Mouse (Mus musculus) MEL (cell line): ENCODE results near the gene Mxra8. TPM values are rescaled to one million over a fixed set of nuclear protein-coding genes. Genes with fewer than 3 reads are reported as not detected.

Experiments used
- DNase-seq: peaks from one replicate; pipeline ENCODE4 v3.0.0; 2011; ENCODE audit warnings: low read depth, low spot score
- H3K27ac ChIP-seq: 2 replicates; pipeline ENCODE4 v1.5.1; 2012; ENCODE audit warnings: low read depth, mild to moderate bottlenecking, control low read depth, low read length, moderate library complexity; ENCODE audit not compliant: control insufficient read depth
- H3K27me3 ChIP-seq, 2 experiments: fragments of 150-350 bp in 1 of 2; sonication (generic) in 1 of 2; 2 replicates each; pipeline ENCODE4 v1.6.1; 2012; ENCODE audit warnings: low read length in 2 of 2, mild to moderate bottlenecking in 2 of 2, improper control_type of control experiment in 1 of 2, moderate library complexity in 1 of 2; ENCODE audit not compliant: insufficient read depth in 2 of 2, control insufficient read depth in 1 of 2
- H3K36me3 ChIP-seq, 2 experiments: 2 replicates each; pipeline ENCODE4 v1.6.1; 2012 to 2014; ENCODE audit warnings: low read length in 2 of 2, improper control_type of control experiment in 1 of 2, inconsistent platforms in 1 of 2, mild to moderate bottlenecking in 1 of 2; ENCODE audit not compliant: insufficient read depth in 2 of 2, control insufficient read depth in 1 of 2
- H3K4me1 ChIP-seq, 2 experiments: fragments of 150-350 bp in 1 of 2; sonication (generic) in 1 of 2; 2 replicates each; pipeline ENCODE4 v1.6.1; 2012; ENCODE audit warnings: low read length in 2 of 2, improper control_type of control experiment in 1 of 2, mild to moderate bottlenecking in 1 of 2; ENCODE audit not compliant: insufficient read depth in 2 of 2, control insufficient read depth in 1 of 2
- H3K4me3 ChIP-seq, 2 experiments: fragments of 150-350 bp in 1 of 2; sonication (generic) in 1 of 2; 2 replicates each; pipeline ENCODE4 v1.5.1; 2012; ENCODE audit warnings: low read depth in 2 of 2, low read length in 2 of 2, mild to moderate bottlenecking in 2 of 2, moderate library complexity in 2 of 2, control low read depth in 1 of 2, improper control_type of control experiment in 1 of 2; ENCODE audit not compliant: control insufficient read depth in 1 of 2, insufficient read depth in 1 of 2
- H3K79me2 ChIP-seq: 2 replicates; pipeline ENCODE4 v1.6.1; 2012; ENCODE audit warnings: mild to moderate bottlenecking, low read length, moderate library complexity; ENCODE audit not compliant: control insufficient read depth, poor library complexity, insufficient read depth
- H3K9ac ChIP-seq: 2 replicates; pipeline ENCODE4 v1.6.1; 2012; ENCODE audit warnings: low read depth, mild to moderate bottlenecking, control low read depth, low read length, moderate library complexity; ENCODE audit not compliant: control insufficient read depth, poor library complexity, severe bottlenecking
- H3K9me3 ChIP-seq: fragments of 150-350 bp; sonication (generic); replicated peaks from 2 replicates; pipeline ENCODE4 v1.6.1; 2012; ENCODE audit warnings: mild to moderate bottlenecking, low read length, improper control_type of control experiment, moderate library complexity; ENCODE audit not compliant: insufficient read depth
- CHD1 ChIP-seq: IDR thresholded peaks from 2 replicates; pipeline ENCODE4 v1.6.1; 2012; ENCODE audit warnings: low read depth, mild to moderate bottlenecking, inconsistent platforms, low read length, improper control_type of control experiment
- CTCF ChIP-seq, 3 experiments: IDR thresholded peaks in 2 of 3; conservative IDR thresholded peaks in 1 of 3; 2 replicates each; pipeline ENCODE4 v1.5.1; 2011 to 2012; ENCODE audit warnings: low read length in 3 of 3, low read depth in 2 of 3, mild to moderate bottlenecking in 2 of 3, improper control_type of control experiment in 1 of 3, inconsistent platforms in 1 of 3, mixed read lengths in 1 of 3, moderate library complexity in 1 of 3; ENCODE audit not compliant: control insufficient read depth in 1 of 3, insufficient read depth in 1 of 3, poor library complexity in 1 of 3, severe bottlenecking in 1 of 3
- ELF1 ChIP-seq: IDR thresholded peaks from 2 replicates; pipeline ENCODE4 v1.6.1; 2014; ENCODE audit warnings: low read depth, mild to moderate bottlenecking, inconsistent platforms, low read length, improper control_type of control experiment, moderate library complexity
- GABPA ChIP-seq: IDR thresholded peaks from 2 replicates; pipeline ENCODE4 v1.6.1; 2012; ENCODE audit warnings: low read depth, mild to moderate bottlenecking, inconsistent platforms, low read length, improper control_type of control experiment, moderate library complexity
- GATA1 ChIP-seq: IDR thresholded peaks from 2 replicates; pipeline ENCODE4 v1.6.1; 2011; ENCODE audit warnings: low read depth, low read length, improper control_type of control experiment
- JUND ChIP-seq: IDR thresholded peaks from 2 replicates; pipeline ENCODE4 v1.6.1; 2011; ENCODE audit warnings: low read depth, mild to moderate bottlenecking, improper control_type of control experiment, low read length
- MAFK ChIP-seq: IDR thresholded peaks from 2 replicates; pipeline ENCODE4 v1.6.1; 2011; ENCODE audit warnings: low read depth, mild to moderate bottlenecking, low read length, improper control_type of control experiment, borderline replicate concordance
- MAX ChIP-seq: IDR thresholded peaks from 2 replicates; pipeline ENCODE4 v1.6.1; 2011; ENCODE audit warnings: low read length, improper control_type of control experiment
- MAZ ChIP-seq: IDR thresholded peaks from 2 replicates; pipeline ENCODE4 v1.6.1; 2012; ENCODE audit warnings: low read depth, mild to moderate bottlenecking, inconsistent platforms, low read length, improper control_type of control experiment
- MXI1 ChIP-seq: IDR thresholded peaks from 2 replicates; pipeline ENCODE4 v1.6.1; 2011; ENCODE audit warnings: mild to moderate bottlenecking, low read depth, low read length, improper control_type of control experiment
- MYC ChIP-seq: IDR thresholded peaks from 2 replicates; pipeline ENCODE4 v1.6.1; 2011; ENCODE audit warnings: low read depth, mild to moderate bottlenecking, low read length, improper control_type of control experiment, moderate library complexity
- NELFE ChIP-seq: IDR thresholded peaks from 2 replicates; pipeline ENCODE4 v1.6.1; 2011; ENCODE audit warnings: low read depth, low read length, improper control_type of control experiment
- POLR2A ChIP-seq, 2 experiments: IDR thresholded peaks; 2 replicates each; pipeline ENCODE4 v1.6.1; 2011 to 2012; ENCODE audit warnings: low read length in 2 of 2, mild to moderate bottlenecking in 2 of 2, control low read depth in 1 of 2, improper control_type of control experiment in 1 of 2, low read depth in 1 of 2, moderate library complexity in 1 of 2; ENCODE audit not compliant: control insufficient read depth in 1 of 2, insufficient read depth in 1 of 2, poor library complexity in 1 of 2
- POLR2AphosphoS2 ChIP-seq: IDR thresholded peaks from 2 replicates; pipeline ENCODE4 v1.6.1; 2011; ENCODE audit warnings: low read length, improper control_type of control experiment
- RCOR1 ChIP-seq: IDR thresholded peaks from 2 replicates; pipeline ENCODE4 v1.6.1; 2012; ENCODE audit warnings: low read depth, mild to moderate bottlenecking, inconsistent platforms, low read length, improper control_type of control experiment
- SIN3A ChIP-seq: IDR thresholded peaks from 2 replicates; pipeline ENCODE4 v1.6.1; 2012; ENCODE audit warnings: low read length, improper control_type of control experiment, inconsistent platforms
- SMC3 ChIP-seq: IDR thresholded peaks from 2 replicates; pipeline ENCODE4 v1.6.1; 2011; ENCODE audit warnings: low read depth, low read length, improper control_type of control experiment
- TBP ChIP-seq: IDR thresholded peaks from 2 replicates; pipeline ENCODE4 v1.8.0; 2011; ENCODE audit warnings: low read depth, low read length, improper control_type of control experiment
- TCF12 ChIP-seq: IDR thresholded peaks from 2 replicates; pipeline ENCODE4 v1.6.1; 2014; ENCODE audit warnings: low read depth, mild to moderate bottlenecking, inconsistent platforms, low read length, improper control_type of control experiment, moderate library complexity
- UBTF ChIP-seq: IDR thresholded peaks from 2 replicates; pipeline ENCODE4 v1.6.1; 2012; ENCODE audit warnings: low read depth, mild to moderate bottlenecking, inconsistent platforms, low read length, improper control_type of control experiment, moderate library complexity, borderline replicate concordance; ENCODE audit not compliant: insufficient read depth
- polyA plus RNA-seq, 2 experiments: library from polyadenylated mRNA; stranded (reverse) in 1 of 2; unstranded in 1 of 2; fragments of >175 nt in 1 of 2; fragments of >200 nt in 1 of 2; gene quantifications; 2 replicates each; pipeline versions ENCODE4 v1.2.1 to v1.2.4; 2012; ENCODE audit warnings: low replicate concordance in 2 of 2, low read depth in 1 of 2; ENCODE audit not compliant: insufficient read length in 2 of 2, insufficient read depth in 1 of 2, missing spikeins in 1 of 2
- total RNA-seq: library from RNA; depleted of rRNA; stranded (reverse); fragments of 300-350 nt; gene quantifications from 2 replicates; pipeline ENCODE4 v1.2.3, GENCODE M21; 2012

Gene Mxra8
- total and polyA plus RNA-seq, 3 experiments = 0.46 TPM; not detected in 2

DNA sequence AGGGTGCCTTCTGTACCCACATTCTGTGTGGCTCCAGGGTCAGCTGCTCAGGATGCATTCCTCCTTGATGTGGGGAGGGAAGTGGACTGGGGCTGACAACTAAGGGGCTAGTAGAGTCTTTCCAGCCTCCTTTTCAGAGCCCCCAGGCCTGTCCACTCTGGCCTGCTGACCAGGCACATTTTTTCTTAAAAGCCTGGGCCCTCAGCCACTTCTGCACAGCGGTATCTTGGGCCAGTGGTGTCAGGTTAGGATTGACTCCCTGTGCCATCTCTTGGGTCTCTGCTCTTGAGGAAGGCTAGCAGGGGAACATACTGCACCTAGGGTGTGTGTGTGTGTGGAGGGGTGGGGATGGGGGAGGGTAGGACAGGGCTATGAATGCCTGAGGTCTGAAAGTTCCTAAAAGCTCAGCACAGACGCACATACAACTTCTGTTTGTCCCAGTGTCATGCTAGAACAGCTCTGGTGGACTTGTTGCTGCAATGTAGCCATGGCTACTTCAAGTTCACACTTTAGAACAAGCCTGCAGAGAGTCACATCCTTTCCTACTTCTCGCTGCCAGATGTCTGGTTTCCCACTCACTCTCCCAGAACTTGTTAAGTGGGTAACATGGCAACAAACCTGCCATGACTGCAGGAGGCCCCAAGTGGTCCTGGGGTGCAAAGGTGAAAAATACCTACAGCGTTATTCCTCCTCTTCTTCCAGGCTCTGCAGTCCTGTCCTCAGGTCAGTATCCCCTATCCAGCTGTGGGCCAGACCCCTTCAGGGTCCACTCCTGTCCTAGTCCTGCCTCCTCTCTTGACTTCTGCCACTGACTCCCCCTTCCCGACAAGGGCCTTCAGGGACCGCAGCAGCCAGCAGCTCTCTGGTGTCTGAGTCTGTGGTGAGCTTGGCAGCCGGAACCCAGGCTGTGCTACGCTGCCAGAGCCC is 859 bp downstream of the Mxra8 start:
- Histone ChIP-seq H3K79me2 (peaks cover 2% of the 10 kb centered on the region; the same call in 1 of the 2 replicates), H3K4me3 (peak overlapping the region; percentile 78 to 91), H3K9me3 (no peaks in the 10 kb centered on the region), H3K36me3 (no peaks in the 10 kb centered on the region; a peak in 1 of 4 replicates), H3K4me1 (0 out of 4 replicates have a peak, but pooled peaks cover 0 to 3% of the 10 kb centered on the region in 2 experiments), H3K27me3 (no peaks in the 10 kb centered on the region), H3K9ac (peak overlapping the region; percentile 83), H3K27ac (peak overlapping the region; percentile 38; the same call in 1 of the 2 replicates)
- peak; percentile 52 for DNase-seq
- TF ChIP-seq CHD1 = no peak
- TF ChIP-seq MAX = 0 out of 2 replicates have a peak, but pooled peaks have one; percentile 13

- 0 out of 4 replicates have a peak, but pooled peaks cover 0 to 3% of the 10 kb centered on the region in 2 experiments for H3K4me1 ChIP-seq
Measured at GRCm38 (mm10) chr4:155841003-155841454, 1.5 kb downstream of the Mxra8 start.

DNA sequence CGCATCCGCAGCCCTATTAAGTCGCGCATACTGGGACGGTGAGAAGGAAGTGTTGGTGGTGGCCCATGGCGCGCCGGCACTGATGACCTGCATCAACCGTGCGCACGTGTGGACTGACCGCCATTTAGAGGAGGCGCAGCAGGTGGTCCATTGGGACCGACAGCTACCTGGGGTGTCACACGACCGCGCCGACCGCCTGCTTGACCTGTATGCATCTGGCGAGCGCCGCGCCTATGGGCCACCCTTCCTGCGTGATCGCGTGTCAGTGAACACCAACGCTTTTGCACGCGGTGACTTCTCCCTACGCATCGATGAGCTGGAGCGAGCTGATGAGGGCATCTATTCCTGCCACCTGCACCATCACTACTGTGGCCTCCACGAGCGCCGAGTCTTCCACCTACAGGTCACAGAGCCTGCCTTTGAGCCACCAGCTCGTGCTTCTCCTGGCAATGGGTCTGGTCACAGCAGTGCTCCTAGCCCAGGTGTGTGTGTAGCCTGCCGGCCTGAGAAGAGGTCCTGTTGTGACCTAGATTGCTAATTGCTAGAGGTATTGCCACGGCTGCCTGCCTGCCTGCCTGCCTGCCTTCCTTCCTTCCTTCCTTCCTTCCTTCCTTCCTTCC is 2.3 kb downstream of the Mxra8 start:
- no peaks in the 10 kb centered on the region for H3K9me3 ChIP-seq
- H3K4me3 ChIP-seq = no peak overlapping the region
- no peak overlapping the region for H3K9ac ChIP-seq
- peaks cover 2% of the 10 kb centered on the region; the same call in 1 of the 2 replicates for H3K79me2 ChIP-seq
- no peaks in the 10 kb centered on the region for H3K27me3 ChIP-seq
- no peak for DNase-seq
- TF ChIP-seq RCOR1 (no peak), GABPA (no peak), MAFK (no peak), JUND (no peak), GATA1 (no peak), SMC3 (no peak), UBTF (no peak)
- H3K27ac ChIP-seq = no peak overlapping the region
- H3K36me3 ChIP-seq = no peaks in the 10 kb centered on the region; a peak in 1 of 4 replicates
- 0 out of 4 replicates have a peak, but pooled peaks cover 0 to 3% of the 10 kb centered on the region in 2 experiments for H3K4me1 ChIP-seq

More at GRCm38 (mm10) chr4:155841003-155841454, 1.5 kb downstream of the Mxra8 start:
- H3K27ac ChIP-seq = peak overlapping the region; percentile 38; the same call in 1 of the 2 replicates
- H3K36me3 ChIP-seq = no peaks in the 10 kb centered on the region; a peak in 1 of 4 replicates
- DNase-seq = peak; percentile 93
- peak overlapping the region; percentile 78 to 91 for H3K4me3 ChIP-seq
- H3K9me3 ChIP-seq = no peaks in the 10 kb centered on the region
- peaks cover 2% of the 10 kb centered on the region; the same call in 1 of the 2 replicates for H3K79me2 ChIP-seq
- TF ChIP-seq ELF1 (no peak), POLR2A (IDR thresholded peaks at IDR 0.05; ENCODE audit: control insufficient read depth in 1 of 2, insufficient read depth in 1 of 2, low read depth in 1 of 2, low read length in 2 of 2, poor library complexity in 1 of 2) (peak; percentile 43 to 64; a peak in 1 of 4 replicates), MAZ (peak; percentile 68; the same call in 1 of the 2 replicates), NELFE (peak; percentile 40; the same call in 1 of the 2 replicates), MXI1 (peak; percentile 81; the same call in 1 of the 2 replicates), POLR2AphosphoS2 (no peak), SMC3 (0 out of 2 replicates have a peak, but pooled peaks have one; percentile 6), TBP (peak; percentile 11; the same call in 1 of the 2 replicates), CTCF (IDR thresholded peaks at IDR 0.05 in 2 of 3, conservative IDR thresholded peaks at IDR 0.05 in 1 of 3; ENCODE audit: control insufficient read depth in 1 of 3, insufficient read depth in 1 of 3, low read depth in 2 of 3, low read length in 3 of 3, poor library complexity in 1 of 3, severe bottlenecking in 1 of 3) (peak in 2 of 3 experiments; percentile 40 to 45; a peak in 3 of 6 replicates), MYC (no peak), SIN3A (peak; percentile 51; the same call in 1 of the 2 replicates), MAX (peak; percentile 17; the same call in 1 of the 2 replicates), TCF12 (0 out of 2 replicates have a peak, but pooled peaks have one; percentile 6)
- peak overlapping the region; percentile 83 for H3K9ac ChIP-seq
- H3K27me3 ChIP-seq = no peaks in the 10 kb centered on the region
